Mouse (Mus musculus): Measurements from ENCODE around the gene Brip1. TPM values are rescaled to one million over a fixed set of nuclear protein-coding genes. Genes with fewer than 3 reads are reported as not detected.

The Brip1 gene
- total RNA-seq, 2 experiments from 2014 or later = 0.76 to 1.4 TPM

DNA sequence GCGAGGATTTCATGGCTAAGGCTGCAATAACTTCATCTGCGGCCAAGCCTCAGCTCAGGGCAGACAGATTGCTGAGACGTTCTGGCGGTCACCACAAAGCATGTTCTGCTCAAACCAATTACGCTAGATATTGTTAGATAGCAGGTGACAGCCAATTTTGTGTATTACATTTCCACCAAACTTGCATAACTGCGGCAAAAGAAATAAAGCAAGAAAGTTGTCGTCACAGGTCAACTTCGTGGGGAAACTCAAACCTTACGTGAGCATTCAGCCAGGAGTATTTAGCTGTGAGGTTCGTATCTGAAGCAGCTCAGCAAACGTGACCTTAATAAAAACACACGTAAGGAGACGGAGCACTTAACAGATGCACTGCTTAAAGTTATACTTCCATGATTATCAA lies 162.3 kb downstream of the Brip1 start:
- intact Hi-C loops (cut with DNase I) = no loop called here
- no peak for DNase-seq

DNA sequence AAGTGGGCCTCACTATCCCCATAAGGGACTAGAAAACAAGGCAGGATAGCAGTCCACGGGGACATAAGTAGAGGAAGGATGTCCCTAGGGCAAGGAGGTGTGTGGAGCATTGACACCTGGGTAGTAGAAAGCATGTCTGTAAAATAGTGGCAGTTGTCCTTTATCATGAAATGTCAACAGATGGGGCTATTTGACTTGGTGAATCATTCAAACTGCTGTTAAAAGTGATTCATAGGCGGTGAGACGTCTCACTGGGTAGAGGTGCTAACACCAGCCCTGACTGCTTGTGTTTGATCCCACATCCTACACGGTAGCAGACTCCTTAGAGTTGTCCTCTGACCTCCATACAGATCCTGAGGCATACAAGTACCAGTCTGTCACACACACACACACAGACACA lies 168.1 kb downstream of the Brip1 start:
- intact Hi-C loops (cut with DNase I) = no loop called here
- DNase-seq = no peak

DNA sequence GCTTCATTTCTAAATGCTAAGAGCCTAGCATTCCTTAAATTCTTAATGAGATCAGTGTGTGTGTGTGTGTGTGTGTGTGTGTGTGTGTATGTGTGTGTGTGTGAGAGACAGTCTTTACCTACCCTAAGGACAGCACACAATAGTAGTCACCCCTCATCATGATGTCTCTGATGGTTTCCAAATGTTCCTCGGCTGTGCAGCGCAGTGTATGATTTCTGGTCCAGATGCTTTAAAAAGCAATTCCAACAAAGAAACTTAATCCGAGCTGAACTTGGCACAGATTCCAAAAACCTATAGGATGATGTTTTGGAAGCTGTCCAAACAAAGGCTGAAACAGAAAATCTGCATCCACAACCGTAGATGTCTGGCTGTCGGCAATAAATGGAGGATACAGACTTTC lies 173.0 kb downstream of the Brip1 start:
- intact Hi-C loops (cut with DNase I) = no loop called here
- no peak for DNase-seq

DNA sequence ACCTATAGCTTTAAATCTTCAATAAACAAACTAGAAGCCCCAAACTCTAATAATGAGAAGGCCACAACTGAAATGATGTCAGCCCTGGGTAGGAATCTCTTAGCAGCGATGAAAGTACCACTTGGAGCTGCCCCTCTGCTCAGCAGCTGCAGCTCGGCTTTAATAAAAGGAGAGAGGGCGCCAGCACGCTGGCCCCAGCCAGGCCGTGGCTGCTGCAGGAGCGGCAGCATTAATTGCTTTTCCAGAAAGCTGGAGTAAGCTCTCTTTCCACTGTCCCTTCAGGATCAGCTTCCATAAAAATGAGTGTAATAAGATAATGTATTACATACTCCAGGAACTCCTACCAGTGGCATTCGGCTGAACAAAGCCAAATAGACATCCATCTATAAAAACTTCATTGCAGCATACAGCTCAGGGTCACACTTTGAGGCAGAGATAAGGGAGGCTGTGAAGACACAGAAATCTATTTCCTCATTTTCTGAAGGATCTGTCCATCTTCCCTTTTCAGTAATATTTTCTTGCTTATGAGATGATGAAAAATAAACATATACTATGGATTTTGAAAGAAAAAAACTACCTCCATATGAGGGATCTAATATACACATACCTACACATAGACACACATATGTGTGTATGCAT lies 174.3 kb downstream of the Brip1 start:
- intact Hi-C loops (cut with DNase I) = no loop called here
- DNase-seq = peak in 1 of 2 experiments; percentile 14

DNA sequence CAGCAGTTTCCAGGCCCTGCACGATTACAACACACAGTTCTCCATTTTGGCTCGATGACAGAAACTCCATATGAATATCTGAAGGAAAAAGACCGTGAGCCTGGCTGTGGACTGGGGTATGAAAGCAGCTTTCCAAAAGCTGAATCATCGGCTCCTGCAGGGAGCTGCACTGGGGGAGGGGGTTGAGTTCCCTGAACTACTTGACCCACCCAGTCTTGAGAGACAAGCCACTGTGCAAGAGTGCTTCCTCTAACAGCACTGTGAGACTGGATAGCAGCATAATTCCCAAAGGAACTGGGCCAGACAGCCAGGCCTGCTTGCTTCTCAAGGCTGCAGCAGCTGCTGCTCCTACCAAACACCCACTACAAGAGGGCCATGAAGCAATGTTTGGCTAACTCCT lies 178.6 kb downstream of the Brip1 start:
- DNase-seq = peak; percentile 39 to 45
- intact Hi-C loops (cut with DNase I) = no loop called here

DNA sequence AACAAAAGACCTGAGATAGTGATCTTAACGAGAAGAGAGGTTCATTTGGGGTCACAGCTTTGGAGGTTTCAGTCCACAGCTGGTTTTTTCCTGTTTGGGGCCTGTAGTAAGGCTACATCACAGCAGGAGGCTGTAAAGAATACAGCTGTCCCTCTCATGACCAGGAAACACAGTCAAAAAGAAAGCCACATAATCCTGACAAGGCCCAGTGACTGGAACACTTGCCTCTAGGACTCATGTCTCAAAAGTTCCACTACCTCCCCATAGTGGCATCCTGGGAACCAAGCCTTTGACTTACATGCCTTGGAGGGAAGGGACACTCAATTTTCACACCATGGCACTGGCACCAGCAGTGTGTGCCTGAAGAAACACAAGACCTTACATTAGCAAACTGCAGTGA lies 181.0 kb downstream of the Brip1 start:
- DNase-seq = no peak
- intact Hi-C loops (cut with DNase I) = no loop called here

DNA sequence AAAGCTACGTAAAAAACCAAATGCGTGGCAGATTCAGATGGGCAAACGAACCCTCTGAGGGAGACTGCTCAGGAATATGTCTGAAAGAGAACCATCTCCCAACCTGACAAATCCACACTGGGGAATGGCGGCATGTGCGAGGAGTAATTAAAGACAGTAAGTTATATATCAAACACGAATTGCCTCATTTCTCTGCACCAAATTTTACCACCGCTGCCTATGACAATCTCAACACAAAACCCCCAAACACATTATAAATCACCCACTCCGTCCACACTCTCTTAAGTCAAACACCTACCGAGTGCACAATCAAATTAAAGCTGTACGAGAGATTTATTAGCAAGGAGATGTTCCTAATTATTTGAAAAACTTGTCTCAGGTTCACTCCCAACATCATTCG lies 184.8 kb downstream of the Brip1 start:
- no peak for DNase-seq
- intact Hi-C loops (cut with DNase I) = no loop called here

DNA sequence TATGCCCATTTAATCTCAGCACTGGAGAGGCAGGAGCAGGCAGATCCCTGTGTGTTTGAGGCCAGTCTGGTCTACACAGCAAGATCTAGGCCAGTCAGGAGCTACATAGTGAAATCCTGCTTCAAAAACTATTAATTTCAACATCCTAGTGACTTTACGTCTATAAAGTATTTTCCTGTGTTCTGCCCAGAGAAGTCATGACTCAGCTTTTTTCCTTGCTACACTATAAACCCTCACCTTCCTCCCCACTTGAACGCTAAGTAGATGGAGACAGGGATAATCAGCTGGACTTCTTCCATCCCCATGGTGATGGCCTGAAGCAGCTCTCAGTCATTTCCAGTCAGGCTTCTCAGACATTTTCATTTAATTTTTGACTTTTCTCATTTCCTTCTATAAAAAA lies 187.9 kb downstream of the Brip1 start:
- intact Hi-C loops (cut with DNase I) = no loop called here
- DNase-seq = no peak

DNA sequence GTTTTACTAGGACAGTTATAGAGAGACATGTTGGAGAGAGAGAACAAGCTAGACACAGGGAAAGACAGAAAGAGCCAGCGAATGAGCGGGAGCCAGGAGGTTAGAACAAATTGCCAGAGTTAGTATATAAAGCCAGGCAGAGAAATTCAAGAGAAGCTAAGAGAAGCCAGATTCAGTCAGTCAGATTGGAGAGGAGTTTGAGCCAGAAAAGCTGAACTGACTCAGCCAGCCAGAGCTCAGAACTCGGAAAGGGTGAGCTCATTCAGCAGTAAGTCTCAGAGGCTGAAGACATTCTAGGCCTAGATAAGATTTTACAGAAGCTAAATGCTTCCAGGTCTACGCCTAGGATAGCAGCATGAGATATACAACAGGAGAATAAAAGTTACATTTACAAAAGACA lies 190.5 kb downstream of the Brip1 start:
- no peak for DNase-seq
- intact Hi-C loops (cut with DNase I) = no loop called here

DNA sequence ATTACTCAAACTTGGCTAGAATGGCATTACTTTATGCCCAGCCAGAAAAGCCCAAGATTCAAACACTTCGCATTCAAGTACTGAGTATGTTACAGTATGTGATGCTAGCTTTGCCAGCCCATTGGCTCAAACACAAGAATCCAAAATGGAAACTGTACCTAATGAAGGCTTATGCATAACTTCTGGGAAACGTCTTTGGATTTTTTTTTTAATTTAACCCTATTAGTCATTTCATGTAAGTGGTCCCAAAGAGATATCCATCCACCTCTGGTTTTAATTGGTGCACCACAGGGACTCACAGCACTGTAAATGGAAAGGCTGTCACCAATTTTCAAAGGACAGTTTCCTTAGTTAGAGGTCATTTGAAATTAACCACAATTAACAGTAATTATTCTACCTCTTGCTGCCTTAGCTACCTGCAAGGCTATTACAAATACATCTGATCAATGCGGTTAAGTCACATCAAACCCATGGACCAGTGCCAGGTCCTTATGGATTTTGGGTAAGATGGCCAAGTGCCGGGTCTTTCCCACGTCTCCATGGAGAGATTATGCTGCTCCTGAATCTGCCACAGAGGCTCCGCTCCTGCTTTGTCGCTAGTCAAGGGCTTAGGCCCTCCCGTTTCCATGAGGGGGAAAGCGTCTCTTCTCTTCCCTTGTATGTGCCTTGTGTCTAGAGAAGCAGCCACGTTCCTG lies 192.6 kb downstream of the Brip1 start:
- no peak for DNase-seq
- intact Hi-C loops (cut with DNase I) = no loop called here

Other genes with a start within 250 kb of the Brip1 start
- 1 to 10 TPM; 5.1 to 6.2 TPM for gene Ints2, start 56.4 kb upstream of the Brip1 start, total RNA-seq (2021)
- gene Med13, start 156.4 kb upstream of the Brip1 start, total RNA-seq (2021) = 10 to 100 TPM; 45.8 to 52.9 TPM

Measured in heart, postnatal 14 days (tissue).